Mouse (Mus musculus): Measurements from ENCODE around the gene Ugt1a8.
A peak's percentile ranks its signal among the peaks of the same experiment; 100 is the strongest.
"Not testable (repeated sequence)": the region's sequence is repeated elsewhere in the genome, so short reads cannot be mapped to it uniquely, and the experiment has no call there.

Ugt1a8 gene

DNA sequence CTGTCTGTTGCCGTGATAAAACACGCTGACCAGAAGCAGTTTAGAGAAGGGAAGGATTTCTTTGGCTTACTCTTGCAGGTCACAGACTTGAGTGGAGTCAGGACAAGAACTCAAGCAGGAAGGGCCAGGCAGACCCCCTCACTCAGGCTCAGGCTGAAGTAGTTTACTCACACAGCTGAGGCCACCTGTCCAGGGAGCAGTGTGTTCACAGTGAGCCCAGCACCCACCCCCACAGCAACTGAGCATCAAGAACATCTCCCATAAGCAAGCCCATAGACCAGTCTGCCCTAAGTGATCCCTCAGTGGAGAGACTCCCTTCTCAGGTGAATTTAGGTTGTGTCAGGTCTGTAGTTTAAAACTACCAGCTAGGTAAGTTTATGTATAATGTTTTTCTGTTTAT is 22.0 kb downstream of the Ugt1a8 start:
- DNase-seq: not testable (repeated sequence)

DNA sequence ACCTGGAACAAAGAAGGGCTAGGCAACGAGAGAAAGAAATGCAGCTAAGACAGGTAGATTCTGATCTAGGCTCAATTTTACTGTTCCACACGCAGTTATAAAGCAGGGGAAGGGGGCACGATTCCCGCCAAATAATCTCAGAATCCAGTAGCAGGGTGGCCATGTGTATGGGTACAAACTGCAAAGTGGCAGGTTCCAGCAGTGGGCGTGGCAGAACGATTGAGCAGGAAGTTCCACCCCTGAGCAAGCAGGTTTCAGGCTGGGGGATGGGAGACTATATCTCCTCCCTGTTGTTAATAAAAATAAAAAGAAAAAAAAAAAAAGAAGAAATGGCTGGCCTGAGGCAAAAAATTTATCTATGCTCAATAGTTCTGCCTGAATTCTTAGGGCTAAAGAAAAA is 25.2 kb downstream of the Ugt1a8 start:
- not testable (repeated sequence) for DNase-seq

DNA sequence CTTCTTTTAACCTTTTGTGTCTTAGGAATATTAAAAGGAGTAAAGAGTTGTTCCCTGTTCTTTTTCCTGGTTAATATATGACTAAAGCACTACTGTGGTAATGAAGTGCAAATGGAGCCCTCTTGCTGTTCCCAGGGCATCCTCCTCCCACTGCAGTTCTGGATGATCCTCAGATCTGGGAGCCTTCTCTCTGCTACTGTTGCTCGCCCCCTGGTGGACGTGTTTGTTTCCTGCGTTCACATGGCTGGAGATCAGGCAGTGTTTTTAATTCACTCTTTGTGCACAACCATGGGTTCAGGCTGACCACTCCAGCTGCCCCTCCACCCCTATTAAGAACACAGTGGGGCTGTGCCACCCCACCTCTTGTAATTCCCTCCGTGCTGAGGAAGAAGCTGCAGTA is 32.9 kb downstream of the Ugt1a8 start:
- not testable (repeated sequence) for DNase-seq

DNA sequence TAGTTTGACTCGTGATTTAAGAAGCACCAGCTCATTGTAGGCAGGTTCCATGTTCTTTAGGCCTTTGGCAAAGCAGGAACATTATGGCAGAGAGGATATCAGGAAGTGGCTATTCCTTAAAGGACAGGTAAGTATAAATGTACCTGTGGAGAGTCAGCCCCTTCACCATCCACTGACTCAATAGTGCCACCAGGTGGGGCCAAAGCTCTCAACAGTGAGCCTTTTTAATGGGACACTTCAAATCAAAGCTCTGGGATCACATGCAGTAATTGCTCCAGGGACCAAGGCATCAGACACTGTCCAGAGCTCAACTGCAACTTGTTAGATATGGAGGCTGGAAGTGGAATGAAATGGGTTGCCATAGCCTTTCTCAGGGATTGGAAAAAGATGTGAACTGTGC is 33.9 kb downstream of the Ugt1a8 start:
- peak; percentile 28 for DNase-seq

DNA sequence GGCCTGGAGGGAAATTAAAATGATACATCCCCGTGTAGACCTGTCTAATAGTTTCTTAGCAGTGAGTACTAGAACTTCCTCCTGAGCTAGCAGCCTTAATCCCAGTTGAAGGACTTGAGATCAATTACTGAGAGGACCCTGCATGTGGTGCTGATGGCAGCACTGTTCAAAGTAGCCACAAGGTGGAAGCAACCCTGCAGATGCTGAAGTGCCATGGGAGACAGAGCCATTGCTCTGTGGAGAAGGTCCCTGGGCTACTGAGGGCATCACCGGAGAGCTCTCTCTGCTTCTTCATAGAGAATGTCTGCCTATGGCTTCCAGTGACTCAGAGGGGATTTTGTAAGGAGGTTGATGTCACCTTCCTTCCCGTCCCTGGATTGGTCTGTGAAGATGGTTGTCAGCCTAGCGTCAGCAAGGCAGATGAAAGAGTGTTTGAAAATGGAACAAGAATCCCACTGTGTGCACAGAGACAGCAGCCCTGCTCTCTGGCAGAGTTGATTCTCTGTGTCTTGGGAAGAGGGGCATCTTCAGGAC is 38.3 kb downstream of the Ugt1a8 start:
- DNase-seq: not testable (repeated sequence)

DNA sequence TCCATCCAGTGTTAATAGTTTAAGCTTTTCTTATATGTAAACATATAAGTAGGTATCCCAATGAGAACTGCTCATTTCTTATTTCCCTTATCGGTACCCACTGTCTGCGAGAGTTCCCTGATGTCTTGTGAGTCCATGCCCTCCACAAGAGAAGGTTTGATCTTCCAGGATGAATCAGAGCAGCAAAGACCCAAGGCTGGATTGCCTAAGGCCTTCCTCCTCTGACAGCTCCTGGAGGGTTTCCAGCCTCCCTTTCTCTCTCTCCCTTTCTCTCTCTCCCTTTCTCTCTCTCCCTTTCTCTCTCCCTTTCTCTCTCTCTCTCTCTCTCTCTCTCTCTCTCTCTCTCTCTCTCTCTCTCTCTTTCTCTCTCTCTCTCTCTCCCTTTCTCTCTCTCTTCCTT is 41.5 kb downstream of the Ugt1a8 start:
- DNase-seq: not testable (repeated sequence)

DNA sequence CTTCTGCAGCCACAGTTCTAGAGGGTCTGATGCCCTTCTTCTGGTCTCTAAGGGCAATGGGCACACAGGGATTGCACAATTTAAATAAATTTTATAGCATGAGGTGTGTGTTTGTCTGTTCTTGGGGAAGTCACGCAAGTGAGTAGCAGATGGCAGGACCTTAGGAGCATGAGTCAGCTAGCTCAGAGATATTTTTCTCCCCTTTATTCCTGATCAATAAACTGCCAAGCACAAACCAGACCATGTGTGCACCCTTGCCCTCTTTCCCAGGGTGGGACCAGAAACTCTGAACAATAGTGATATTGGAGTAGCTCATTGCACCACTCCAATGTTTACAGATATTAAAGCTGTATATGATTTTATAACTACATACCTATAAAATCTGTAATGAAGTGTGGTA is 42.6 kb downstream of the Ugt1a8 start:
- DNase-seq: not testable (repeated sequence)

DNA sequence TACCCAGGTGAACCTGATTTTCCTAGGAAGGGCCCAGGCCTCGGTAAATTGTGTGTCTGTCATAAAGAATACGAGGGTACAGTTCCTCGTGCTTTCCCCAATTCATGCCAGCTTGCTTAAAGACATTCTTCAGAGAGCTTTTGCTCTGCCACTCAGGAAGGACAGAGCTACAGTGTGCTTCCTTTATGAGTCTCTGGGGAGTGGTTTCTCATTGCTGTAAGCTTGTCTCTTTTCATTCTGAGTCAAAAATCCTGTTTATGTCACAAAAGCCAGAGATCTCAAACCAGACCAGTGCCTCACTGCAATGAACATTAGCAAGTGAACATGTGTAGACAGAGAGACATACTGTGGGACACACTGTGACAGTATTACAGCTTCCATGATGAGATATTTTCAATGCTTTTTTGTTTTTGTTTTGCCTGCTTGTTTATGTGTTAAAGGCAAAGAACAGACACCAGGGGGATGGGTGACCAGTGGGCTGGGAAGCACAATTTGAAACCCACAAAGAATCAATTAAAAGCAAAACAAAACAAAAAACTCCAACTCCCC is 46.4 kb downstream of the Ugt1a8 start:
- no peak for DNase-seq

DNA sequence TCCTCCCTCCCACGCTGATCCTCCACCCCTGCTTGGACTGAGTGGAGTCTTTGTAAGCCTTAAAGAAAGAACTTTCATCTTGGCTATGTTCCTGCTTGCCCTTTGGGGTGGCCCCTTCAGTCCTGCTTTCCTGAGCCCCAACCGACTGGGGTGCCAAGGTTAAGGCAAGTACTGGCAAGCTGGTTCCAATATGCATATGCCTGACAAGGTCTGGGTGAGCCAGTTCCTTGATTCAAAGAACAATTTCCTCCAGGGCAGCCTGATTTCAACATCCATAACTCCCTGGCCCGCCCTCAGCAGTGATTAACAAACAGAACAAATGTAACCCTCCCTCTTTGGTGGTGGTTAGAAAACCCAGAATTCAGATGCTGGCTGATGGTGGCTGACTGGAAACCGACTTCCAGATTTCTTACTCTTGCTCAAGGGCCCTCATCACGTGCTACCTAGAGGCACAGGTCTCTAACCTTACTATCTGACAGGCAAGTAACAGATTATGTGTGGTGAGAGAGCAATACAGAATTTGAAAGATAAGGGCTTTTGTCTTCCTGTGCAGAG is 46.9 kb downstream of the Ugt1a8 start, which contains the start of gene Ugt1a6a:
Gene Ugt1a6a, plus strand, starts transcription at position 353 of the 555 bp plus-strand sequence.
- DNase-seq: not testable (repeated sequence)

DNA sequence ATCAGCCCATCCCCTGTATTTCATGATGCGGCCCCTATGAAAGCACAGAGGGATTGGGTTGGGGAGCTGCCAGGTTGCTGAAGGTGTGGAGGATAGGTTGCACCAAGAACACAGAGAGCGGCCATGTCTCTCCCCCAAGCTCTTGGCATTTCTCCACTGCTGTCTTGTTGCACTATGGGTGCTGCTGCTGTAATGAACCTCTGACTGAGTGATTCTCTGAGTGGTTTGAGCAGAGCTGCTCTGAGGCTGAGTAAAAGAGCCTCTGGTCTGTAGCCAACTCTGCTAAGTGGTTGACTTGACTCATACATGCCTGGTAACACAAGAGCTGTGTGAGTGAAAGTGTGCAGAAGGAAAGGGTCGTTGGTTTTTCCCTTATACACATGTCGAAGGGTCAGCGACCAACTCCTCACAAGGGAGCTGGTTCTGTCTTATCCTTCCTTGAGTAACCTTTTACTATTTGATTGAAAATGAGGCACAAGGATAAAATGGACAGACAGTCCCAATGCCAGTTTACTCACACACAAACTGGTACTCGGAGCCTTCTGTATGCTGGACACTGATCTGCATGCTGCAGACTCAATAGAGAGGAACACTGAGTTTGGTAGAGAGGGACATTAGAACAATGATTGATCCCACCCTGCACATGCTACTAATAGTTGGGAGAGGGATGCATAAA is 47.8 kb downstream of the Ugt1a8 start:
- DNase-seq: not testable (repeated sequence)

DNA sequence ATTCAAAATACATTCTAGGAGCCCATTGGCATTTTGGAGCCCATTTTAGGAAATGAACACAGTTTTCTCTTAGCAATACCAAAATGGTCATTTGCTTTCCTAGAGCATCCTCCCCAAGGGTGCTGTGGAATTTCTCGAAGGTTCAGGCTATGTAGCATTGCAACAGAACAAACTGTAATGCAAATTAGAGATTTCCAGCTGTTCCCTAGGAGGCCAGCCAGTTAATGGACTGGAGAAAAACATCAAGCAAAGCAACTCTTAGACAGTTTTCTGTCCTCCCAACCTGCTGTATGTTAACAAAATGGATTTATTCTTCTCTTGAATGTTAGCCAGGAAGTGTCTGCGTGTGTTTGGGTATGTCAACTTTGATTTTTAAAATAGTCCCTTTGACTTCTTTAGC is 49.0 kb downstream of the Ugt1a8 start:
- DNase-seq: no peak

DNA sequence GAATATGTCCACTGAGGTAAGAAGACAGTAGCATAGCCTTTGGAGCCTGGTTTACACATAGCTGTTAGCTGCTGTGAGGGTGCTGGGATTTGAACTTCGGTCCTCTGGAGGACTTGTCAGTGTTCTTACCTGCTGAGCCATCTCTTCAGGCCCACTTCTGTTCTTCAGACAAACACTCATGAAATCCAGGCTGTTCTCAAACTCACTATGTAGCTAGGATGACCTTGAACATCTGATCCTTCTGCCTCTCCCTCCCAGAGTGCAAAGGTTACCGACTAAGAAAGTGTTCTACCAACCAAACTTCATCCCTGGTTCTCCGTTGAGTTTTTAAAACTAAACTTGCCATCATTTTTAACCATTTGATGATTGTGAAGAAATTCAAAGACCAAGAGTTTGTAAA is 49.7 kb downstream of the Ugt1a8 start:
- DNase-seq: no peak

DNA sequence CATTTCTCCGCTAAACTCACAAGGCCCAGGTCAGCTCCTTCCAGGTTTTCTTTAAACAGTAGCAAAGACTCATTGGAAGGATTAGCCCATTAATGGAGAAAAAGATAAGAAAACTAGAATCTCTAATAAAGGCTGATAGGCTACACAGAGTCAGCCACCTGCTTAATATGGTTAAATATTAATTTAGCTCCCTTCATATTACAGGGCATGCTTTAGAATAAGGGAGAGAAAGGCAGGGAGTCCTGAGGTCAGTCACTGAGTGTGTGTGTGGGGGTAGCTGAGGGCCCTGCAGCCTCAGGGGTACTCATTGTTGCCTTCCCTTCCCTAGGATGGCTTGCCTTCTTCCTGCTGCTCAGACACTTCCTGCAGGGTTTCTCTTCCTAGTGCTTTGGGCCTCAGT is 50.5 kb downstream of the Ugt1a8 start:
- no peak for DNase-seq

DNA sequence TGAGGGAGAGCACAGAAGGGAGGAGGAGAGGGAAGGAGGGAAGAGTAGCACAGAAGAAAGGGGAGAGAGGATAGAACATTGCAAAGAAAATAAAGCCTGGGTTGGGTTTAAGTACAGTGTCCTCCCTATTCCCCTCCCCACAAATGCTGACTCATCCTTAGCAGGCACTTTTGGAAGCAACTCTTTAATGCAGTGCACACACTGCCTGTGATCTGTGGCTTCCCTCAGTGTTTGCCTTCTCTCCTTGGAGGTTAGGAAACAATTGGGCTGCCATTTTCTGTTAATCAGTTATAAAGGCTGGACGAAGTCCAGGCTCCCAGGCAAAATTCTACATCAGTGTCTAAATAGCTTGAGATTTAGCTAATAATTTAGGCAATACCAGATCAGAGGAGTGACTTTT is 52.9 kb downstream of the Ugt1a8 start:
- DNase-seq: not testable (repeated sequence)

DNA sequence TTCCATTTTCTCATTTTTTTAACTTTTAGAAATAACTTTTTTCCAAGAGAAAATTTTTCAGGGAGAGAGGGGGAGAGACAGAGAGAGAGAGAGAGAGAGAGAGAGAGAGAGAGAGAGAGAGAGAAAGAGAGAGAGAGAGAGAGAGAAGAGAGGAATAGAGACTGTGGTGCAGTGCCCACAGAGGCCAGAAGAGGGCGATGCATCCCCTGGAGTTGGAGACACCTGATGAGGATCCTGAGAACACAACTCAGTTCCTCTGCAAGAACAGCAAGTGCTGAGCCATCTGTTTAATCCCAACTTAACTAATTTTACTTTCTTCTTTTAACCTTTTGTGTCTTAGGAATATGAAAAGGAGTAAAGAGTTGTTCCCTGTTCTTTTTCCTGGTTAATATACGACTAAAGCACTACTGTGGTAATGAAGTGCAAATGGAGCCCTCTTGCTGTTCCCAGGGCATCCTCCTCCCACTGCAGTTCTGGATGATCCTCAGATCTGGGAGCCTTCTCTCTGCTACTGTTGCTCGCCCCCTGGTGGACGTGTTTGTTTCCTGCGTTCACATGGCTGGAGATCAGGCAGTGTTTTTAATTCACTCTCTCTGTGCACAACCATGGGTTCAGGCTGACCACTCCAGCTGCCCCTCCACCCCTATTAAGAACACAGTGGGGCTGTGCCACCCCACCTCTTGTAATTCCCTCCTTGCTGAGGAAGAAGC is 56.5 kb downstream of the Ugt1a8 start:
- DNase-seq: peak; percentile 75

DNA sequence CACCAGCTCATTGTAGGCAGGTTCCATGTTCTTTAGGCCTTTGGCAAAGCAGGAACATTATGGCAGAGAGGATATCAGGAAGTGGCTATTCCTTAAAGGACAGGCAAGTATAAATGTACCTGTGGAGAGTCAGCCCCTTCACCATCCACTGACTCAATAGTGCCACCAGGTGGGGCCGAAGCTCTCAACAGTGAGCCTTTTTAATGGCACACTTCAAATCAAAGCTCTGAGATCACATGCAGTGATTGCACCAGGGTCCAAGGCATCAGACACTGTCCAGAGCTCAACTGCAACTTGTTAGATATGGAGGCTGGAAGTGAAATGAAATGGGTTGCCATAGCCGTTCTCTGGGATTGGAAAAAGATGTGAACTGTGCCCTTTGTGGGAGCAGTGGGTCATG is 57.7 kb downstream of the Ugt1a8 start:
- peak; percentile 42 for DNase-seq

DNA sequence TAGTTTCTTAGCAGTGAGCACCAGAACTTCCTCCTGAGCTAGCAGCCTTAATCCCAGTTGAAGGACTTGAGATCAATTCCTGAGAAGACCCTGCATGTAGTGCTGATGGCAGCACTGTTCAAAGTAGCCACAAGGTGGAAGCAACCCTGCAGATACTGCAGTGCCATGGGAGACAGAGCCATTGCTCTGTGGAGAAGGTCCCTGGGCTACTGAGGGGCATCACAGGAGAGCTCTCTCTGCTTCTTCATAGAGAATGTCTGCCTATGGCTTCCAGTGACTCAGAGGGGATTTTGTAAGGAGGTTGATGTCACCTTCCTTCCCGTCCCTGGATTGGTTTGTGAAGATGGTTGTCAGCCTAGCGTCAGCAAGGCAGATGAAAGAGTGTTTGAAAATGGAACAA is 62.5 kb downstream of the Ugt1a8 start:
- peak; percentile 14 for DNase-seq

DNA sequence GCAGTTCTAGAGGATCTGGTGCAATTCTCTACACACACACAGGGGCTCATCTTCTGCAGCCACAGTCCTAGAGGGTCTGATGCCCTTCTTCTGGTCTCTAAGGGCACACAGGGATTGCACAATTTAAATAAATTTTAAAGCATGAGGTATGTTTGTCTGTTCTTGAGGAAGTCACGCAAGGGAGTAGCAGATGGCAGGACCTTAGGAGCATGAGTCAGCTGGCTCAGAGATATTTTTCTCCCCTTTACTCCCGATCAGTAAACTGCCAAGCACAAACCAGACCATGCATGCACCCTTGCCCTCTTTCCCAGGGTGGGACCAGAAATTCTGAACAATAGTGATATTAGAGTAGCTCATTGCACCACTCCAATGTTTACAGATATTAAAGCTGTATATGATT is 70.8 kb downstream of the Ugt1a8 start:
- DNase-seq: no peak

DNA sequence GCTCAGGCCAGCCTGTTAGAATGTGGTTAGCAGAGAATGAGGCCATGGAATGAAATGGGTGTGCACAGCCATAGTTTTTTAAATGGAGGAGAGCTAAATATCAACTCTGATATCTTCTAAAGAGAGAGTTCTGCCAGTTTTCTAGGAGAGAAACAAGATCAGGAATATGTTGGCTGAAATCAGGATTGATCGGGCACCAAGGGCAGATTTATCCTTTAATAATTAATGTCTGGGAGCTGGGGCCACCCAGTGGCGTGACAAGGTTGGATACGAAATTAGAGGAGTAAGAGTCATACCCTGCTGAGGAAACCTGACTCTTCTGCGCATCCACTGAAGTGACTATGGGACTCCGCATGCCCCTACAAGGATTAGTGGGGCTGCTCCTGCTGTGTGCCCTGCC is 78.1 kb downstream of the Ugt1a8 start, which contains the start of gene Ugt1a5:
Gene Ugt1a5, plus strand, starts transcription at position 302 of the 400 bp plus-strand sequence.
- DNase-seq: no peak

DNA sequence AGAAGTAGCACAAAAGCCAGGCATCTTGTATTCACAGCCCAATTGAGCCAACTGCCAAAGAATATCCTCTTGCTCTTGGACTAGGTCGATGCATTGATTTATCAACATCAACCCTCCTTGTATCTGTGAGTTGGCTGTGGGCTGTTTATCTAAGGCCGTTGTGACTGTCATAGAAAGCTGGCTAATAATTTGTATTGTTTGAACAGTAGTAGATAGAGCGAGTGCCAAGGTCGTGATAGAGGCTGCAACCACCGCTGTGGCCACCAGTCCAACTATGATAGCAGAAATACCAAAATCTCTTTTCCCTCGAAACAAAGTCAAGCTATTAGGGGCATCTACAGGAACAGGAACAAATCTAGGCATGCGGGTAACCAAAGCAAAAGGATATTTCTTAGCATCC is 84.6 kb downstream of the Ugt1a8 start:
- DNase-seq: not testable (repeated sequence)

DNA sequence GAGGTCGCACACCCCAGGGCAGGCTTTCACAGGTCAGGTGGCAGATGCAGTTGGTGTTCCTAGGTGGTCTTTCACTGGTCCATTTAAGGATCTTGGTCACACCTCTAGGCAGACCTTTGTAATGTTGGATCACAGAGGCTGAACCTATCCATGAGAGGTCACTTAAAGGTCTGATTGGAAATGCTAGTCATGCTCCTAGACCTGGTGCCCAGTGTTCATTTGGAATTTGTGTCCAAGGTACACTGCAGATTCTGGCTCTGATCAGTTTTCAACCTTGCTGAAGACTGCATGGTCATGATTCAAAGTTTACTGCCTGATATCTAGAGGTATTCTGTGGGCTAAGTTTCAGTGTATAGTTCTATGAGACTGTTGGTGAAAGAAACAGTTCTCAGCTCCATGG is 92.0 kb downstream of the Ugt1a8 start:
- DNase-seq: no peak

DNA sequence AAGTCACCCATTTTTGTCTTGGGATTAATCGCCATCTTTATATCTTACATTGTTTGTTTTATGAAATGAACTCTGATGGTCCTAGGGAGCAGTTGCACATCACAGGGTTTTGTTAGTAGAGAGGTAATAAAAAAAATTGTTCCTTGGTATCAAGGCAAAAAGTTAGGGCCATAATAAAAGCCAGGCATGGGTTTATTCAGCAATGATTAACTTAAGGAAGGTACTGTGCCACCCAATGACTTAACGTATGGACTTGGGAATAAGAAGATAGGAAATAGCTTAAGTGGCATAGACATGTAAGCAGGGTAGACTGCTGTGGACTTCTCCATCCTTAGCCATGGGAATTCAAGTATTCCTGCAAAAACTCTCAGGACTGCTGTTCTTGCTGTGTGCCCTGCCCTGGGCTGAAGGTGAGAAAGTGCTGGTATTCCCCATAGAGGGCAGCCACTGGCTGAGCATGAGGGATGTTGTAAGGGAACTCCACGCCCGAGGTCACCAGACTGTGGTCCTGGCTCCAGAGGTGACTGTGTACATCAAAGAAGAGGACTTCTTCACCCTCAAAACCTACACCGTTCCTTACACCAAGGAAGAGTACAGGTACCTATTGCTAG is 98.8 kb downstream of the Ugt1a8 start:
- no peak for DNase-seq

DNA sequence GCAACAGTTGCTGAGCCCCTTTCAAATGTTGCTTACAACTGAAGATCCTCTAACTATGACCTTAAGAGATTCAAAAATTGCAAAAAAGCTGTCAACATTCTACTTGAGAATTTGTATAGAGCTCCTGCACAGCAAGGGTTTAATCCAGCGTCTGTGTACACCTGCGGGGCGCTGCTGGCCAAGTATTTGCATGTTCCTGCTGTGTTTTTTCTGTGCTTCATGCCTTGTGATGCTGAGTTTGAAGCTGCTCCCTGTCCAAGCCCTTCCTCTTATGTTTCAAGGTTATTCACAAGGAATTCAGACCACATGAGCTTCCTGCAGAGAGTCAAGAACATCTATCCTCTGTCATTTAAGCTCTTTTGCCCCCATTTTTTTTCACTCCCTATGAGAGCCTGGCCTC is 104.5 kb downstream of the Ugt1a8 start:
- no peak for DNase-seq

Data from thymus, postnatal 4 days (tissue).